Mouse (Mus musculus): ENCODE data around the gene Rfx8.
A peak's percentile ranks its signal among the peaks of the same experiment; 100 is the strongest.

The Rfx8 gene

GRCm38 (mm10) chr1:39734311-39734710 is 13.5 kb upstream of the Rfx8 start:
- peak; percentile 70 for DNase-seq

GRCm38 (mm10) chr1:39733876-39734275 is 13.1 kb upstream of the Rfx8 start:
- DNase-seq: no peak

- no peak for DNase-seq
These were observed 11.3 kb upstream of the Rfx8 start for GRCm38 (mm10) chr1:39732081-39732480.

GRCm38 (mm10) chr1:39731543-39731942 is 10.7 kb upstream of the Rfx8 start:
- peak; percentile 49 for DNase-seq

- no peak for DNase-seq
These were observed 10.1 kb upstream of the Rfx8 start for GRCm38 (mm10) chr1:39730868-39731267.

GRCm38 (mm10) chr1:39729919-39730318 is 9.1 kb upstream of the Rfx8 start:
- no peak for DNase-seq

- DNase-seq: peak; percentile 37
These were observed 542 bp upstream of the Rfx8 start for GRCm38 (mm10) chr1:39721351-39721726.

- DNase-seq: no peak
These were observed 611 bp downstream of the Rfx8 start for GRCm38 (mm10) chr1:39720186-39720585.

GRCm38 (mm10) chr1:39715551-39715950 is 5.2 kb downstream of the Rfx8 start:
- no peak for DNase-seq

- no peak for DNase-seq
These were observed 6.1 kb downstream of the Rfx8 start for GRCm38 (mm10) chr1:39714729-39715128.

GRCm38 (mm10) chr1:39713842-39714658 is 6.7 kb downstream of the Rfx8 start:
- peak; percentile 91 for DNase-seq

- no peak for DNase-seq
These were observed 7.5 kb downstream of the Rfx8 start for GRCm38 (mm10) chr1:39713300-39713699.

GRCm38 (mm10) chr1:39712261-39712660 is 8.5 kb downstream of the Rfx8 start:
- DNase-seq: peak; percentile 59

GRCm38 (mm10) chr1:39710604-39711003 is 10.2 kb downstream of the Rfx8 start:
- peak; percentile 76 for DNase-seq

GRCm38 (mm10) chr1:39710016-39710415 is 10.8 kb downstream of the Rfx8 start:
- DNase-seq: no peak

GRCm38 (mm10) chr1:39708778-39709177 is 12.0 kb downstream of the Rfx8 start:
- DNase-seq: no peak

GRCm38 (mm10) chr1:39702216-39703046 is 18.4 kb downstream of the Rfx8 start:
- no peak for DNase-seq

GRCm38 (mm10) chr1:39701274-39701602 is 19.6 kb downstream of the Rfx8 start:
- DNase-seq: peak; percentile 60

GRCm38 (mm10) chr1:39700599-39701273 is 20.1 kb downstream of the Rfx8 start:
- DNase-seq: no peak

GRCm38 (mm10) chr1:39698456-39698855 is 22.3 kb downstream of the Rfx8 start:
- DNase-seq: peak; percentile 74

GRCm38 (mm10) chr1:39695198-39695597 is 25.6 kb downstream of the Rfx8 start:
- DNase-seq: no peak

GRCm38 (mm10) chr1:39694756-39695155 is 26.0 kb downstream of the Rfx8 start:
- DNase-seq: no peak

- DNase-seq: no peak
These were observed 28.8 kb downstream of the Rfx8 start for GRCm38 (mm10) chr1:39691974-39692373.

- DNase-seq: no peak
These were observed 29.7 kb downstream of the Rfx8 start for GRCm38 (mm10) chr1:39691061-39691460.
